Mouse (Mus musculus) heart, postnatal 0 days (tissue): ENCODE results near the gene Tmem132a. TPM values are rescaled to one million over a fixed set of nuclear protein-coding genes. Genes with fewer than 3 reads are reported as not detected.

ENCODE experiments used
- ATAC-seq: fragments of 200-750 bp; cut with Nextera tagmentation; 2 replicates; pipeline ENCODE4 v1.8.0; 2017; ENCODE audit warnings: low read depth, moderate number of reproducible peaks, moderate library complexity; ENCODE audit not compliant: insufficient read depth
- DNase-seq: peaks from one replicate; pipeline ENCODE4 v3.0.0-alpha.2; 2016; ENCODE audit warnings: low spot score
- H3K27ac ChIP-seq: fragments of 300-500 bp; sonication (generic); 2 replicates; pipeline ENCODE4 v1.5.1; 2014; ENCODE audit warnings: low read depth, mild to moderate bottlenecking
- H3K27me3 ChIP-seq: fragments of 300-500 bp; sonication (generic); 2 replicates; pipeline ENCODE4 v1.6.1; 2014; ENCODE audit warnings: low read length, mixed read lengths; ENCODE audit not compliant: control insufficient read depth, insufficient read depth
- H3K36me3 ChIP-seq: fragments of 300-500 bp; sonication (generic); replicated peaks from 2 replicates; pipeline ENCODE4 v1.6.1; 2014; ENCODE audit warnings: low read length, mixed read lengths; ENCODE audit not compliant: control insufficient read depth, insufficient read depth
- H3K4me1 ChIP-seq: fragments of 300-500 bp; sonication (generic); 2 replicates; pipeline ENCODE4 v1.6.1; 2014; ENCODE audit warnings: antibody characterized with exemption; ENCODE audit not compliant: control insufficient read depth, insufficient read depth
- H3K4me2 ChIP-seq: fragments of 300-500 bp; sonication (generic); 2 replicates; pipeline ENCODE4 v1.6.1; 2014; ENCODE audit warnings: low read depth, mild to moderate bottlenecking, low read length, moderate library complexity
- H3K4me3 ChIP-seq: fragments of 300-500 bp; sonication (generic); 2 replicates; pipeline ENCODE4 v1.5.1; 2014; ENCODE audit warnings: low read depth, low read length
- H3K9ac ChIP-seq: fragments of 300-500 bp; sonication (generic); replicated peaks from 2 replicates; pipeline ENCODE4 v1.6.1; 2014; ENCODE audit warnings: low read depth, low read length, mixed read lengths
- H3K9me3 ChIP-seq: fragments of 300-500 bp; sonication (generic); replicated peaks from 2 replicates; pipeline ENCODE4 v1.6.1; 2016; ENCODE audit warnings: low read length; ENCODE audit not compliant: control insufficient read depth
- CTCF ChIP-seq: IDR thresholded peaks from 2 replicates; pipeline ENCODE4 v1.5.1; 2016; ENCODE audit warnings: antibody characterized with exemption, control low read depth, low read depth
- EP300 ChIP-seq: IDR thresholded peaks from 2 replicates; pipeline ENCODE4 v1.6.1; 2016; ENCODE audit warnings: antibody characterized with exemption, low read depth
- WGBS: fragments of 180-500 bp; shearing (Covaris S2); extraction: QIAGEN DNeasy Blood & Tissue Kit; methylation state at CpG from one replicate; pipeline ENCODE4 v1.1.7; 2014; 5-methylcytosine and 5-hydroxymethylcytosine counted together
- polyA plus RNA-seq: library from polyadenylated mRNA; unstranded; fragments of >200 nt; fragmentation: Nextera tagmentation; extraction: Ambion mirVana; gene quantifications from 2 replicates; pipeline ENCODE4 v1.2.1, GENCODE M21; 2015
- total RNA-seq: library from RNA; depleted of rRNA; stranded (reverse); fragments of >200 nt; gene quantifications from 2 replicates; pipeline ENCODE4 v1.2.3, GENCODE M21; 2014; ENCODE audit warnings: low replicate concordance

Gene Tmem132a
- total and polyA plus RNA-seq, 2 experiments from 2014 or later: 19.5 to 69.1 TPM

GRCm38 (mm10) chr19:10845454-10845853, 24.3 kb downstream of the Tmem132a start:
- no peaks in the 10 kb centered on the region for H3K36me3 ChIP-seq
- DNase-seq: no peak
- WGBS: 80% methylated on average over 3 of the region's 3 CpGs
- no peak overlapping the region for H3K27ac ChIP-seq
- no peak for ATAC-seq
- peaks cover 11% of the 10 kb centered on the region; the same call in 1 of the 2 replicates for H3K4me1 ChIP-seq
- no peak overlapping the region for H3K4me3 ChIP-seq
- H3K9me3 ChIP-seq: no peaks in the 10 kb centered on the region
- H3K4me2 ChIP-seq: no peak overlapping the region
- H3K9ac ChIP-seq: no peak overlapping the region
- TF ChIP-seq CTCF (no peak), EP300 (no peak)
- no peaks in the 10 kb centered on the region for H3K27me3 ChIP-seq

- Histone ChIP-seq H3K4me2 (no peak overlapping the region), H3K9ac (no peak overlapping the region), H3K4me1 (peaks cover 11% of the 10 kb centered on the region; the same call in 1 of the 2 replicates), H3K27ac (no peak overlapping the region), H3K27me3 (no peaks in the 10 kb centered on the region), H3K36me3 (no peaks in the 10 kb centered on the region), H3K4me3 (no peak overlapping the region), H3K9me3 (no peaks in the 10 kb centered on the region)
- 82% methylated on average over 5 of the region's 5 CpGs for WGBS
- TF ChIP-seq EP300 (no peak), CTCF (no peak)
- no peak for DNase-seq
- no peak for ATAC-seq
Measured at GRCm38 (mm10) chr19:10844206-10844605, 25.5 kb downstream of the Tmem132a start.

- TF ChIP-seq CTCF: no peak
- no peak for TF ChIP-seq EP300
- Histone ChIP-seq H3K27me3 (no peaks in the 10 kb centered on the region), H3K4me2 (peak overlapping the region; percentile 42), H3K27ac (no peak overlapping the region), H3K9ac (no peak overlapping the region), H3K9me3 (no peaks in the 10 kb centered on the region), H3K4me3 (peak overlapping the region; percentile 21), H3K36me3 (no peaks in the 10 kb centered on the region), H3K4me1 (peaks cover 11% of the 10 kb centered on the region; the same call in 1 of the 2 replicates)
- 42% methylated on average over 24 of the region's 24 CpGs for WGBS
- no peak for ATAC-seq
- no peak for DNase-seq
Measured at GRCm38 (mm10) chr19:10842914-10843313, 26.8 kb downstream of the Tmem132a start.

- ATAC-seq (peak; percentile 12; the same call in 1 of the 2 replicates), DNase-seq (no peak)
- no peak overlapping the region; the same call in 1 of the 2 replicates for H3K4me3 ChIP-seq
- no peak for TF ChIP-seq CTCF
- TF ChIP-seq EP300: no peak
- H3K4me1 ChIP-seq: peaks cover 5% of the 10 kb centered on the region; the same call in 1 of the 2 replicates
- WGBS: 57% methylated on average over 16 of the region's 16 CpGs
- peak overlapping the region; percentile 47 for H3K27ac ChIP-seq
- H3K4me2 ChIP-seq: peak overlapping the region; percentile 42
- H3K9ac ChIP-seq: no peak overlapping the region
- H3K27me3 ChIP-seq: no peaks in the 10 kb centered on the region
- H3K36me3 ChIP-seq: no peaks in the 10 kb centered on the region
- no peaks in the 10 kb centered on the region for H3K9me3 ChIP-seq
Measured at GRCm38 (mm10) chr19:10841721-10842626, 27.8 kb downstream of the Tmem132a start.

GRCm38 (mm10) chr19:10839010-10839892, 30.5 kb downstream of the Tmem132a start, which contains the start of gene Slc15a3:
TSS of gene Slc15a3 (plus strand) at chr19:10839727.
- 0 out of 2 replicates have a peak, but pooled peaks cover 5% of the 10 kb centered on the region for H3K4me1 ChIP-seq
- no peaks in the 10 kb centered on the region for H3K9me3 ChIP-seq
- H3K4me2 ChIP-seq: no peak within 1 kb of the TSS
- 68% methylated on average over 15 of the region's 15 CpGs for WGBS
- DNase-seq: no peak
- H3K27ac ChIP-seq: no peak within 1 kb of the TSS
- no peak for ATAC-seq
- no peak within 1 kb of the TSS for H3K4me3 ChIP-seq
- H3K9ac ChIP-seq: no peak within 1 kb of the TSS
- no peaks in the 10 kb centered on the region for H3K27me3 ChIP-seq
- TF ChIP-seq CTCF: no peak
- H3K36me3 ChIP-seq: no peaks in the 10 kb centered on the region
